Mouse (Mus musculus) urinary bladder, postnatal 14 days (tissue): ENCODE data around the gene Ldlrad3.
A peak's percentile ranks its signal among the peaks of the same experiment; 100 is the strongest.

ENCODE experiments used
- DNase-seq: peaks from one replicate; pipeline ENCODE4 v3.0.0; 2021; ENCODE audit warnings: low spot score

The Ldlrad3 gene

DNA sequence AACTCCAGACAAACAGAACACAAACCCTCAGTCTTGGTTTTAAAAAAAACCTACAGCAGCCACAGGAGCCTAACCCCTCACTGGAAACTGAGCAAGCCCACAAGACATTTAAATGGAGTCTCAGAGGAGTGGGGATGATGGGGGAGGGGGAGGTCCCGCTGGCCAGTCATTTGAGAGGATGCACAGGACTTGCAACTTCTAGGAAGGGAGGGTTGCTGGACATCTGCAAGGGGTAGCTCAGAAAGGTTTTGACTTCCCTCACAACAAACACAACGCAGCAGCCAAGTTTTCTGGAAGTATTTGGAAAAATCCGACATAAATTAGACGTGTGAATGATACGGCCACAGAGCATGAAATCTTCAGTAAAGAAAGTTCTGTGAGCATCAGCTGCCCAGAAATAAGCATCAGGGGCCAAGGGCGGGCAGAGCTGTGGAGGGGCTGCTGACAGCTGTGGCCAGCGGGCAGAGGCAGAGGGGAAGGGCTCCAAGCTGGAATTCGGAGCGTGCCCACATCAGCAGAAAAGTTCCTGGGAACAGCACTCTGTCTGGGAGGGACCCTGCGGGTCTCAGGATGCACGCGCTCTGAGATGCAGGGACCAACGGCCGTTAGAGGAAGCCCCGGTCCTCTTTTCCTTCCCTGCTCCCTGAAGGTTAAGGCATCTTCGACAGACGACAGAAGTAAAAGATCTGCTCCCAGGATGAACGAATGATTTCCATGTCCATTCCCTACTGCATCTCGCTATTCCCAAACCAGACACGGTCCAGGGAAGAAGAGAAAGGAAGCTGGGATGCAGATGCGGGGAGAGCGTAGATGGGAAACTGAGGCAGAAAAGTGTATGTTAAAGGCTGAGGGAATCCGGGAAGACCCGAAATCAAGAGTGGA is 875 bp downstream of the Ldlrad3 start:
- no peak for DNase-seq

DNA sequence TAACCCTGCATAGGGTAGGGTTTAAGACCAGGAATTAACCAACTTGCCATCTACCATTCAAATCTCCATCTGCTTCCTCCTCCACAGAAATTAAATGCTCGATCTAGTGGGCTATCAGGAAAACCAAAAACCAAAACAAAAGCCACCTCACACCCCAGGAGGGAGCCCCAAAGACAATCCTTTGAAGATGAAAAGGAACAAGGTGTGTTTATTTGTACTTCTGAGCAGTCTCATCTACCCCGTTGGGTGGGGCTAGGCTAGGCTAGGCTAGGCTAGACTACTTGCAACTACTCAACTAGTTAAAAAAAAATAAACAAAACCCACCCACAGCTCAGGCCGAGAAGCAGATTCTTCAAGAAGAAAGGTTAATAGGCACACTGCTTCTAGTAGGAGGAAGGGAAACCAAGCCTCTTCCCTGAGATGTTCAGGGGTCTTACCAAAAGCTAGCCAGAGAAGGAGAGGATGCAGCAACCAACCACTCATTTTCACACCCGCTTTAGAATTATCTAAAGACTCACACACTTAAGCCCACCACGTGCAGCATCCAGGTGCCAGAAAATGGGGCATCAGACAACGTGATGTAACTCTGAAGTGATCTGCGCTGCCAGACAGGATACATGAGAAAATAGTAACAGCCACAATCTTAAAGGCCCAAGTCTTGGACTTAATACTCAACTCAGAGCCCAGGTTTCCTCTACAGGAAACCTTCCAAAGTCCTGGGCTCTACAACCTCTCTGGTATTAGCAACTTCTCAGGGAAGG is 2.3 kb downstream of the Ldlrad3 start:
- DNase-seq, result no peak

DNA sequence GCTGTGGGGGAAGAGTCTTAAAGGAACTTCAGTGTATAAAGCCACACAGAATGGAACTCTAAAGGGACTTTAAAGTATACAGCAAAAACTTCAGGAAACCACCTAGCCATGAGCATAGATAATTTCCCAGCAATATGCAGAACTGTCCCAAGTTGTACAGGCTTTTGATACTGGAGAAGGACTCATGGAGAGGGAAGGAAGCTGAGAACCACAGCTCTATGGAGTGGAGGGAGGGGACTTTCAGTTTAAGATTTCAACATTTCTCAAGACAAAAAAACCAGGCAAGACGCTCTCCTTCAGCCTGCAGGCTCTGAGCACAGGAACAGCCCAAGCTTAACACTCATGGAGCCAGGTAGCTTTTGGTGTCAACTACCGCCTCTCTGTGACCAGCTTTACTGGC is 4.7 kb downstream of the Ldlrad3 start:
- DNase-seq, result no peak

GRCm38 (mm10) chr2:102176434-102176772 is 9.8 kb downstream of the Ldlrad3 start:
- DNase-seq, result no peak

- DNase-seq, result no peak
Measured at GRCm38 (mm10) chr2:102175741-102176433, 10.3 kb downstream of the Ldlrad3 start.

GRCm38 (mm10) chr2:102172458-102172857 is 13.7 kb downstream of the Ldlrad3 start:
- DNase-seq, result no peak

DNA sequence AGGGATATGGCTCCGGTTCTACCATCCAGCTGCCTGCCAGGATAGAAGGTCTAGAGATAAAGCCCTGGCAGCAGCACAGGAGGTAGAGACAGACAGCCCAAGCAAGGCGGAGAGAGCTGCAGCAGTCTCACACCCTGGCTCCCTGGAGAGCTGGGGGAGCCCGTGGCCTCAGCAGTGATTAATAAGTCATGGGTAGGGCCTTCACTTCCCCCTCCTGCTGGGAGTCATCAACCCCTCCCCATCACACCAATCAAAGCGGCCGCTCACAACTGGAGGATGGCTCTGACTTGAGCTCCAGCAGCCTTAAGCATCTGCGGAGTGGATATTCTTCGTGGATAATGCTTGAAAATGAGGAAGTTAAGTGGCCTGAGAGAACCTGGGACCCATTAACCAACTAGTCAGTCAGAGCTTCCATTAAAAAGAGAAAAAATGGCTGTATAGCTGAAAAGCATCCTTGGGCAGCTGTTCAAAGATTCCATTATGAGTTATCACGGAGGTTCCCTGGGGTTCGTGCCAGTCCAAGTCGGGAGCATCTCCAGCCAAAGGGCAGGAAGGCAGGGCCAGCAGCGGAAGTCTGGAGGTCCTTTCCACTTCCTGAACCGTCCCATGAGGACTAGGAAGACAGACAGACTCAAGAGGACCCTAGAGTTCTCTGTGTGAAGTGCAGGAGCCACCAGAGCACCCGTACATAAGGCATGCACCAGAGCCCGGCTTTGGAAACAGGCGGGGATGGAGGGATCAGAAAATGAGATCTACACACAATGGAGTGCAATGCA is 19.4 kb downstream of the Ldlrad3 start:
- DNase-seq, result peak; percentile 34

DNA sequence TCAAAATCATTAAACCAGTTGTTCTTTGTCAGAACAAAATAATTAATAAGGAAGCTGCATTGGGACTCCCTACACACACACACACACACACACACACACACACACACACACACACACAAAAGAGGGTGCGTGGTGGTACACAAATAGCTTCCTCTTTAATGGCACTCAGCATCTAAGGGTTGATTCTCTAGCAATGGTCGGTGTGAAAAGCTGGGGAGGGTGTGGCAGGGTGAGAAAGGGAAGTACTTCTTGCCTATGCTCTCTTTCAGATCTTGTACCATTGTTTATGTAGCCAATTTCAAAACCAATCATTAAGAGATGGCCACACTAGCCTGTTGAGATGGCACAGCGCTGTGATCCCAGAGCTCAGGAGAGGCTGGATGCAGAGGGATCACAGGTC is 23.1 kb downstream of the Ldlrad3 start:
- DNase-seq, result no peak

GRCm38 (mm10) chr2:102157555-102157954 is 28.6 kb downstream of the Ldlrad3 start:
- no peak for DNase-seq

- DNase-seq, result no peak
Measured at GRCm38 (mm10) chr2:102157010-102157409, 29.2 kb downstream of the Ldlrad3 start.

DNA sequence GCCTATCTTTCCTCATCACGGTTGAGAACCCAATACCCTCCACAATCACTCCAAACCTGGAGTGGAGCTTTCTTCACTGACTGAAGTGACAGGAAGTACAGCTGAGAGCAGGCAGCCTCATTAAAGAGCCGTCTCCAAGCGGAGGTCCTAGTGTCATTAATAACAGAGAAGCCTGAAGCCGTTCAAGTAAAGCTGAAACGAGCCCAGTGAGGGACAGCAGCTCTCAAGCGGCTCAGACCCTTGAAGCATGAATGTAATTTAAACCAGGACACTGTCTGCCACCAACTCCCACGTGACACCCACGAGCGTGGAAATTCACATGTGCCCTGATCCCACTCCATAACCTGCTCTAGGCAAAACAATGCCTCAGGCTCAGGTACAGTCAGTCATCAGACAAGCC is 29.7 kb downstream of the Ldlrad3 start:
- no peak for DNase-seq

DNA sequence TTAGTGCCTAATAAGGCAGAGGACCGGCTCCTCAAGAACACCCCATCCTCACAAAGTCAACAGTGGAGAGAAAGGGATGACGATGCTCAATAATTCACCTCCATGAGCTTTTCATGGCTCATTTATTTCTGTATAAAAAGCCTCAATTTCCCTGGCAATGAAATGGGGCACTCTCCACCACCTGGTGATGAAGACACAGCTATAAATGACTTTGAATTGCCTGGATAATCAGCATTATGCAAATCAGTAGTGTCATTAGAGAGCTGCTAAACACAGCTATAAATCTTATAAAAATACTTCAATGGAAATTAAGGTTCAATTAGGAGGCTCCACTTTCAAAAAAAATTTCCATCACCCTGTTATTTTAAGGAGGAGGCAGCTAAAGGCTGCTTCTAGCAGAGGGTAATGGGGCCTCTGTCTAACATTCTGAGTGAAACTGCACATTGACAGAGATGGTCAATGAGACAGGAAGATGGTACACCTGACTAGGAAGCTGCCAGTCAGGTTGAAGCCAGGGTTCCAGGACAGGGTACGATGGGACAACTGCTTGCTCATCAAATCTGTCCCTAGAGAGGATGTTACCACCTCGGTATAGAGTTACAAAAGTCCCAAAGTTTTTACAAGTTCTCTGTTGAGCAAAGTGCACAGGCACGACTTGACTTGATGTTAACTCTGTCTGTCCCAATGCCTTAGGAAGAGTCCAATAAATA is 30.7 kb downstream of the Ldlrad3 start:
- DNase-seq, result no peak

- no peak for DNase-seq
Measured at GRCm38 (mm10) chr2:102154771-102155211, 31.4 kb downstream of the Ldlrad3 start.

DNA sequence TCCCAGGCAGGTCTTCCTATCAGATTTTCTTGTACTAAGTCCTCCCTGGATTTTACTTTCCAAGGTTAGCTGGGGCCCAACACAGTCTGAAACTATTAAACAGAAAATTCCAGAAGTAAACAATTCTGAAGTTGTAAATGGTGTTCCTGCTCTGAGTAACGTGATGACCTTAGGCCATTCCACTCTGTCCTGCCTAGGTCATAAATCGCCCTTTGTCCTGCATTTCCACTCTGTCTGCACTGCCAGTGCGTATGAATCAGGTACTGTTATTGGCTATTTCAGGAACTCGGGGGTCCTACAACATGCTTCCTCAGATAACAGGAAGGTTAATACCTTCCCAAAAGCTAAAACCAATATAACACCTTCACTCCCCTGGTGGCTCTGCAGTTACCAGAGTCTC is 31.9 kb downstream of the Ldlrad3 start:
- no peak for DNase-seq

GRCm38 (mm10) chr2:102153516-102153915 is 32.7 kb downstream of the Ldlrad3 start:
- DNase-seq, result no peak

- DNase-seq, result no peak
Measured at GRCm38 (mm10) chr2:102152851-102153250, 33.3 kb downstream of the Ldlrad3 start.

DNA sequence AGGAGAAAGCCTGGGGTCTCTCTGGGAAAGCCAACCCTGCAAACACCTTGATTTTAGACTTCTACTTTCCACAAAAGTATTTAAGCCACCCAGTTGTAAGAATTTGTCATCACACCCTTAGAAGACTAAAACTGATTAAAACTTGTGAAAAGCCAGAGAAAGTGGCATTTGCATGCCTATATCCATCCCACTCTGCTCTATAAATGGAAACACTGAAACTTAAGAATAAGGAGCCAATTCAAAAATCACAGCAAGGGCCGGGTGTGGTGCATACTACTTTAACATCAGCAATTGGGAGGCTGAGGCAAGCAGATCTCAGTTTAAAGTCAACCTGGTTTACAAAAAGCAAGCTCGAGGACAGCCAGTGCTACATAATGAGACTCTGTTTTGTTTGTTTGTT is 37.1 kb downstream of the Ldlrad3 start:
- no peak for DNase-seq

GRCm38 (mm10) chr2:102148093-102148492 is 38.1 kb downstream of the Ldlrad3 start:
- DNase-seq, result no peak

GRCm38 (mm10) chr2:102147561-102147960 is 38.6 kb downstream of the Ldlrad3 start:
- DNase-seq, result no peak

- DNase-seq, result no peak
Measured at GRCm38 (mm10) chr2:102146386-102146785, 39.8 kb downstream of the Ldlrad3 start.

- no peak for DNase-seq
Measured at GRCm38 (mm10) chr2:102145036-102145435, 41.1 kb downstream of the Ldlrad3 start.
